Mouse (Mus musculus): ENCODE data around the gene Lmnb2.
A peak's percentile ranks its signal among the peaks of the same experiment; 100 is the strongest.

Lmnb2 gene

GRCm38 (mm10) chr10:80944231-80944630 is 26.2 kb upstream of the Lmnb2 start:
- DNase-seq, result no peak

- no peak for DNase-seq
Measured at GRCm38 (mm10) chr10:80943701-80944100, 25.7 kb upstream of the Lmnb2 start.

- no peak for DNase-seq
Measured at GRCm38 (mm10) chr10:80942919-80943318, 24.9 kb upstream of the Lmnb2 start.

GRCm38 (mm10) chr10:80940988-80941347 is 22.9 kb upstream of the Lmnb2 start:
- DNase-seq, result no peak

GRCm38 (mm10) chr10:80940320-80940987 is 22.4 kb upstream of the Lmnb2 start:
- peak; percentile 66 to 81 for DNase-seq

- peak; percentile 89 to 91 for DNase-seq
Measured at GRCm38 (mm10) chr10:80939671-80940070, 21.6 kb upstream of the Lmnb2 start.

- no peak for DNase-seq
Measured at GRCm38 (mm10) chr10:80938831-80939550, 20.9 kb upstream of the Lmnb2 start.

GRCm38 (mm10) chr10:80937646-80938045 is 19.6 kb upstream of the Lmnb2 start:
- peak; percentile 88 to 94 for DNase-seq

GRCm38 (mm10) chr10:80936810-80937164 is 18.7 kb upstream of the Lmnb2 start:
- DNase-seq, result no peak

GRCm38 (mm10) chr10:80936135-80936809 is 18.2 kb upstream of the Lmnb2 start:
- DNase-seq, result peak; percentile 82 to 89

GRCm38 (mm10) chr10:80935698-80936097 is 17.7 kb upstream of the Lmnb2 start:
- no peak for DNase-seq

- DNase-seq, result no peak
Measured at GRCm38 (mm10) chr10:80935241-80935640, 17.2 kb upstream of the Lmnb2 start.

GRCm38 (mm10) chr10:80934136-80934985 is 16.3 kb upstream of the Lmnb2 start:
- DNase-seq, result no peak

- DNase-seq, result peak; percentile 66 to 75
Measured at GRCm38 (mm10) chr10:80933421-80933979, 15.5 kb upstream of the Lmnb2 start.

- peak in 1 of 2 experiments; percentile 38 for DNase-seq
Measured at GRCm38 (mm10) chr10:80932700-80933420, 14.8 kb upstream of the Lmnb2 start.

GRCm38 (mm10) chr10:80932206-80932605 is 14.2 kb upstream of the Lmnb2 start:
- DNase-seq, result peak; percentile 56 to 67

- no peak for DNase-seq
Measured at GRCm38 (mm10) chr10:80931695-80932094, 13.7 kb upstream of the Lmnb2 start.

- no peak for DNase-seq
Measured at GRCm38 (mm10) chr10:80931153-80931671, 13.2 kb upstream of the Lmnb2 start.

GRCm38 (mm10) chr10:80930361-80931152 is 12.5 kb upstream of the Lmnb2 start:
- peak in 1 of 2 experiments; percentile 67 for DNase-seq

GRCm38 (mm10) chr10:80929299-80930226 is 11.5 kb upstream of the Lmnb2 start, which contains the start of gene Gadd45b:
Gene Gadd45b (plus strand): TSS chr10:80930073.
- DNase-seq, result peak; percentile 99 to 100
